Mouse (Mus musculus) lung, postnatal 25 days (tissue): Measurements from ENCODE around the gene Iqcc.

ENCODE experiments used
- DNase-seq: peaks from one replicate; pipeline ENCODE4 v3.0.0; 2022; ENCODE audit warnings: low spot score

Iqcc gene

GRCm38 (mm10) chr4:129618786-129619691 is at the start of gene Iqcc:
Gene Iqcc (minus strand): TSS chr4:129619099.
- peak; percentile 97 for DNase-seq

GRCm38 (mm10) chr4:129662255-129662813 is 43.4 kb upstream of the Iqcc start:
- no peak for DNase-seq

GRCm38 (mm10) chr4:129661584-129661983 is 42.7 kb upstream of the Iqcc start:
- no peak for DNase-seq

- DNase-seq: no peak
Observed at GRCm38 (mm10) chr4:129654770-129655169, 35.9 kb upstream of the Iqcc start.

GRCm38 (mm10) chr4:129650359-129650758 is 31.5 kb upstream of the Iqcc start:
- DNase-seq: no peak

- DNase-seq: no peak
Observed at GRCm38 (mm10) chr4:129648656-129649055, 29.8 kb upstream of the Iqcc start.

- DNase-seq: no peak
Observed at GRCm38 (mm10) chr4:129645204-129645603, 26.3 kb upstream of the Iqcc start.

- DNase-seq: no peak
Observed at GRCm38 (mm10) chr4:129641756-129642155, 22.9 kb upstream of the Iqcc start.

- DNase-seq: peak; percentile 98
Observed at GRCm38 (mm10) chr4:129640638-129641467, 22.0 kb upstream of the Iqcc start, which contains the start of gene Txlna. Gene Txlna (minus strand): TSS chr4:129641065.

GRCm38 (mm10) chr4:129640101-129640637 is 21.3 kb upstream of the Iqcc start:
- peak; percentile 53 for DNase-seq

- no peak for DNase-seq
Observed at GRCm38 (mm10) chr4:129639221-129639620, 20.3 kb upstream of the Iqcc start.

GRCm38 (mm10) chr4:129633852-129634251 is 15.0 kb upstream of the Iqcc start:
- DNase-seq: no peak

- no peak for DNase-seq
Observed at GRCm38 (mm10) chr4:129631867-129632266, 13.0 kb upstream of the Iqcc start.

- DNase-seq: no peak
Observed at GRCm38 (mm10) chr4:129630944-129631343, 12.0 kb upstream of the Iqcc start.

GRCm38 (mm10) chr4:129626035-129626434 is 7.1 kb upstream of the Iqcc start:
- DNase-seq: no peak

GRCm38 (mm10) chr4:129625496-129625895 is 6.6 kb upstream of the Iqcc start:
- no peak for DNase-seq

GRCm38 (mm10) chr4:129625029-129625370 is 6.1 kb upstream of the Iqcc start:
- peak; percentile 62 for DNase-seq

- peak; percentile 93 for DNase-seq
Observed at GRCm38 (mm10) chr4:129624281-129625028, 5.6 kb upstream of the Iqcc start.

- DNase-seq: peak; percentile 64
Observed at GRCm38 (mm10) chr4:129623681-129624091, 4.8 kb upstream of the Iqcc start, which contains the start of gene Ccdc28b. Gene Ccdc28b (minus strand): TSS chr4:129623947.

- no peak for DNase-seq
Observed at GRCm38 (mm10) chr4:129622803-129623535, 4.1 kb upstream of the Iqcc start.
